Mouse (Mus musculus): ENCODE results near the gene Atp13a4.

Gene Atp13a4

DNA sequence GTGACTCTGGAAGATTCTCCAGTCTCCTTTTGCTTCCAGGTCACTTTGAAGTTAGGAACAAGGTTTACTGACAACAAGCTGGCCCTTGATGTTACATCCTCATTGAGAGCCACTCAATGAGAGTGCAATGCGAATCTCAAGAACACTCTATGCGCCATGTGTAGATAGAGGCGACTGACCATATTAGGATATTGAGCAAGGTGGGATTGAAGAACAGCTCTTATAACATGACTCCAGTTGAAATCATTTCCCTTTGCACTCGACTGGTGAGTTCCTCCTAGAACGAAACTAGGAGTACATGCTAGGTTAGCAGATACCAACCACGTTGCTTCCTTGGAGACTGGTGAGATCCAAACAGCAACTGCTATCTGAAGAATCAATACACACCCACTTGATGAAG is 64.3 kb downstream of the Atp13a4 start:
- DNase-seq (ENCODE audit: low read depth, low spot score): no peak

DNA sequence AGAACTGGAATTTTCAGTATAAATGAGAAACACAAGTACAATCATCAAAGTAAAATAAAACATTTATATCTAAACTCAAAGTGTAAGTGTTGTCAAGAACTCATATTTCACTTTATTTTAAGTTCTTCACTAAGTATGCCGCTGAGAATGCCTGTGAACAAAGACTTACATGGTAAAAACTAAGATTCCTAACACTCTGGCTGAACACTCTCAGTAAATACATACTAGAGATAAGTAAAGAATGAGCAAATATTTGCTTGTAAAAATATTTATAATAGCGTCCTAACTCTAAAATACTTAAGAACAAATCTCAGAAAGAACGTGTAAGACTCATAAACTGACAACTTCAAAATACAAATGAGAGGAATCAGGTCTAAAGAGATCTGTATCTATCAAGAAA is 80.9 kb downstream of the Atp13a4 start:
- DNase-seq (ENCODE audit: low read depth, low spot score): no peak

DNA sequence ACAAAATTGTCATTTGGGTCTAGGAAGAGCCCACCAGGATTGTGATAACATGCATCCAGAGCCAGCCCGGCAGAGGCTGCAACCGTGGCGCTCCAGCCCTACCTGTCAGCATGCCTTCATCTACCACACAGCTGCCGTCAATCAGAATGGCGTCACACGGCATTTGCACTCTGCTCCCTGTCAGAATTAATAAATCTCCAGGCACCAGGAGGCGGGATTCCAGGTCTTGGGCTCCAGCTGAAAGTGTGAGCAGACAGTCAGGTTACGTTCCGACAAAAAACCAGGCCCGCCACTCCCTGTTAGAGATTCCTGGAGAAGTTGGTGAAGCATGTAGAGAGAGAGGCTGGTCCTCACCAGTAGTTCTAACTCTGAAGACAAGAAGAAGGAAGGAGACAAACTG is 85.3 kb downstream of the Atp13a4 start:
- DNase-seq (ENCODE audit: low read depth, low spot score): no peak

DNA sequence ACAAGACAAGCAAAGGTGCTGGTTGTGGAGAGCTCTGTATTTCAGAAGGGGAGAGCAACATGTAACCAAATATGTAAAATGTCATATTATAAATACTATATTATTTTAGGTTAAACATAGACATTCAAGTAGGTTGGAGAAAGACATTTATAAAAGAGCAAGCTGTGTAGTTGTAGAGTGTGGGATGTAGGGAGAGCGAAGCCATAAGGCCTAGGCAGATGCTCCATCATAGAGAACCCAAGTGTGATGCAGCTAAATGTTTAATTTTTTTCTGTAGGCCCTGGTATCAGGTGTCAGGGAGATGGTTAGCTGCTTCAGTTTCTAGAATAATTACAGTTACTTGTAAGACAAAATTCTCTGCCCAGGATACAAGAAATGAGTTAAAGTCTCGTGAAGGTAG is 87.8 kb downstream of the Atp13a4 start:
- no peak for DNase-seq (ENCODE audit: low read depth, low spot score)

DNA sequence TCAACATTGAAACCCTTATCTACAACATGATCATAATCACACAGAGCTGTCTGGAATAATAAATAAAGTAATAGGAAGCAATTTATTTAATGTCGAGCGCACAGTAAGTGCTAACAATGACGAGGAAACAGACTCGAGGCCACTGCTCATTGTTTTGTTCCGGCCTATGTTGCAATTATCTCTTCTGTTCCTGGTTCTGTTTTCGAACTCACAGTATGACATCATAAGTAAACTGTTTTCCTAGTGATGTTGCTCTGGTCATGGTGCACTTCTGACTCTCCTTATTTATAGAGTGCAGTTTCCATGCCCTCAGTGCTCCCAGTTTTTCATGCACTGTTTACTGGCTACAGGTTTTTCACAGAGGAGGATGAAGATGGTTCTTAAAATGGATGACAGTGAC is 91.4 kb downstream of the Atp13a4 start:
- no peak for DNase-seq (ENCODE audit: low read depth, low spot score)

DNA sequence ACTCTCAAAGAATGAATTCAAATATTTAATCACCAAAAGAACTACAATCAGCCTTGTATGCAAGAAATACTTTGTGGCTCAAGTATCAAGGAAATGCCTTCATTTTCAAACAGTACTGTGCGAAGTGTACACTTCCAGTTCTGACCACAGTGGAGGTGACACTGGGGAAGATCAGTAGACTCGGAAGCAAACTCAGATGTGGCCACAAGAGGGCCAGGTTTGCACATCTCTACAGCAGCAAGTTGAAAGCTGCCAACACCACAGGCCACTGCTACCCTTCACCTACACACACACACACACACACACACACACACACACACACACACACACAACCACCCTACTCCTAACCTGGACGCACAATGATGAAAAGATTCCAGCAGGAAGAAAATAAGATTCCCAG is 93.0 kb downstream of the Atp13a4 start:
- peak; percentile 74 for DNase-seq (ENCODE audit: low read depth, low spot score)

DNA sequence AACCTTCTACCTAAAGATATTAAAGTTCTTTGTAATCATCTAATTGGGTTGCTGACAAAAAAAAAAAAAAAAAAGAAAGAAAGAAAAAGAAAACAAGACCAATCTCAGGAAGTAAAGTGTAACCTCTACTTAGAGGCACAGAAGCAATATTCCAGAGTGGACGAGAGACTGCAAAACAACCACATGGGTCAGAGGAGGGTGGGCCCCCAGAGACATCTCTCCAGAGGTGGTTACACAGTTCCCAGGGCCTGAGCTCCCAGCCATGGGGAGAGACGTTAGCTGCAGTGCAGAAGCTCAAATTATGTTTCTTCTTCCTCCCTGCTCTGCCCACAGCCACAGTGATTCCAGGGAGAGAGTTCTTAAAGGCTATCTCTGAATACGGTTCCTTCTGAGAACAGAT is 102.5 kb downstream of the Atp13a4 start:
- no peak for DNase-seq (ENCODE audit: low read depth, low spot score)

DNA sequence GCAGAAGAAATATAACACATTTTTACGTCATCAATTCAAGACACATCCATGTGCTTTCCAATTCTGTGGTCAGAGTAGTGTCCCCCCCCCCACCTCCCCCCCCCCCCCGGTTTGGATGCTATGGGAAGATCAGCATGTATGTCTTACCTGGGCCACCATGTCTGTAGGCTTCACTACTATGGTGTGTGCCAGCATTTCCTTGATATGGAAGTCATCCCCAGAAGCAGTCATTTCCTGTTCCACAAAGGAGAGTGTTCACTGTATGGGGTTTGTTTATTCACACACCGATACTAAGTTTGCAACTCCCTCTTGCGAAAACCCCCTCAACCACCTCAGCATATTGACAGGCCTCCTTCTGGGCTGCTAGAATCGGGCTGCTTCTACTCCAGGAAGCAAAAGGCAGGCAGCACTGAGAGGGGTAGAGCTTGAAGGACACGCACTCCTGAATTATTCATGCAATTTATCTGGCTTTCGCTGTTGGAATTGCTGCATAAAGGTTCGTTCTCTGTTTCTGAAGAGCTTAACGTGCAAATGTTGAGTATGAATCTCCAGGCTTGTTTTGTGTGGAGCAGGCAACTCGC is 103.2 kb downstream of the Atp13a4 start:
- no peak for DNase-seq (ENCODE audit: low read depth, low spot score)

DNA sequence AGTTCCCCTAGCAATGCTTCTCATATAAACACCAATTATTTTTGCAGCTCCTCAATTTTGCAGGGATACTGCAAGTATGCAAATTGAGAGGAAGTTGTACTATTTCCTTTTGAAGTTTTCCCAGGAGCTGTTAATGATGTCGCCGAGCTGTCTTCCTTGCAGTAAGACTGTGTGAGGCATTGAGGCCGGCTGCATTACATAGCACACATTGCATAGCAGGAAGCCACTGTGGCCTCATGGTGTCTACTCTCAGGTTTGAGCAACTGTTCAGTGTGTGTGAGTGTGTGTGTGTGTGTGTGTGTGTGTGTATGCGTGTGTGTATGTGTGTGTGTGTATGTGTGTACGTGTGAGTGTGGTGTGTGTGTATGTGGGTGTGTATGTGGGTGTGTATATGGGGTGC is 106.6 kb downstream of the Atp13a4 start:
- no peak for DNase-seq (ENCODE audit: low read depth, low spot score)

DNA sequence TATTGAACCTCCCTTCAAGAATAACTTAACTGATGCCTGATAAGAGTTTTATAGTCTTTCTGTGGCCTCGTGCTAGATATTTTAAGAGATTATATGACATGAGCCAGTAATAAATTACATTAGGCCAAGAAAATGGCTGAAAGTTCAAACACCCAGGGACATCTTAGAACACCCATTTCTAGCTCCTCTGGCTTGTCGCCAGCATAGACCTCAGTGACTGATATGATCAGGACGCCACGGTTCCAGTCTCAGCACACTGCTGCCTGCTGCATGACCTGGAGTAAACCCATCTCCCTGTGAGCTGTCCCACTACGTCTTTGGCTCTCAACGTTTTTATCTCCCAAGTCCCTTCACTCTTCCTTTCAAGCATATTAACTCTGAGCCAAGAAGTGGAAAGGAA is 108.9 kb downstream of the Atp13a4 start:
- DNase-seq (ENCODE audit: low read depth, low spot score): no peak

DNA sequence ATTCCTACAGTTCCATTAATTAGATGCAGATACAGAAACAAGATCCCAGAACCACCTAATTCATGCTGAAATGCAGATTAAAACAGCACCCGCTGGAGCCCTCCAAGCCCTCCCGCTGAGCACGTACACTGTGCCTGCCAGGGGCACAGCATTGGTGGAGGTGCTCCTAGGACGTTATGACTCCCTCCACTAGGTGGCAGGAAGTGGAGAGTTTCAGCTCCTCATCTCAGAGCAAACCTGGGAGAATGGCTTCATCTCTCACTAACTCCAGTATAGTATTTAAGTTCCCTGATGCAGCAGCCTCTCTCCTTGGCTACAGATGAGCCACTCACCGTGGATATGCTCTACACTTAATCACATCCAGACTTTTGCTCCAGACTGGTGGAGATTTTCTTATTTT is 110.0 kb downstream of the Atp13a4 start:
- peak; percentile 62 for DNase-seq (ENCODE audit: low read depth, low spot score)

DNA sequence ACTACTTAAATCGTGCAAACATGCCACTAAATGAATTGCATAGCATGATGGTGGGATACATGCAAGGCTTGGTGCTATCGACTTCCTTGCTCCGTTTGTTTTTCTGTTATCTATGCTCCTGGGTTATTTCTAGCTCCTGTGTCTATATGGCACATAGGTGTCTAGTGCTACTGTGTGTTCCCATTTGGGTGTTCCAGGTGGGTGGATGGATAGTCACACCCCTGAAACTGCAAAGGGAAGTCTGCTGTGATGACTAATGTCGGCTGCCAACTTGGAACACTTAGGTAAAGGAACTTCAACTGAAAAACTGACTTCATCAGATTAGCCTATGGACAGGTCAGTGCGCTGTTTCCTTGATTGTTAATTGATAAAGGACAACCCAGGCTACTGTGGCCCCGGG is 129.8 kb downstream of the Atp13a4 start:
- no peak for DNase-seq (ENCODE audit: low read depth, low spot score)

DNA sequence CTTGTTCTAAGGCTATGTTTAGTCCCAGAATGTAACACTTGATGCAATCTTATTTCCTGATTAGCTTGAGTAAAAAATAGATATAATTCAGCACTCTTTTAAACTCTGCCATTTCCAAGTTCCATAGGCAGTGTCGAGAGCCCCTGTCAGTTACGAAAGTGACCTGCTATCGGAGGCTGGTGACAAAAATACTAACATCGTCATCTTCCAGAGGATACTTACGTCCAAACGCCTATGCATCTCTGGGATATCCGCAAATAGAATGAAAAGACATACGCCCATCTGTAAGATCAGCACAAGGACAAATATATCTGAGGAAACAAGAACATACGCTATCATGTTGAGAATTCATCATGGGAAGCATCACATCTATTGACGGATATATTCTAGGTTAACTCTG is 137.3 kb downstream of the Atp13a4 start:
- DNase-seq (ENCODE audit: low read depth, low spot score): no peak

DNA sequence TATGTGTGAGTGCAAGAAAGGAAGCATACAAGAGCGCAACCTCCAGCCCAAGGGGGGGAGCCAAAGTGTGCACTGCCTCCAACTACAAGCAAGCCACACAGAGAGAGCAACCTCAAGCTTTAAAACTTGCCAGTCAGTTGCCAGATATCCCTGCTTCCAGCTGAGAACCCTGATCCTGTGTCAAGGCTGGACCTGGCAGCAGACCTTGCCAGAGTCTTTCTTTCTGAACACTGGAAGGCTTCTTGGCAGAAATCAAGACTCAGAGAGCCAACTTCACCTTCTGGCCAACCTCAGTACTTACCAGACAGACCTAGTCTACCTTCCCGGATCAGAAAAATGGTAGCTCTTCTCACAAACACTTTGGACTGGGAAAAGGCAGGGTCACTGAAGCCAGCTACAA is 145.6 kb downstream of the Atp13a4 start:
- DNase-seq (ENCODE audit: low read depth, low spot score): no peak

DNA sequence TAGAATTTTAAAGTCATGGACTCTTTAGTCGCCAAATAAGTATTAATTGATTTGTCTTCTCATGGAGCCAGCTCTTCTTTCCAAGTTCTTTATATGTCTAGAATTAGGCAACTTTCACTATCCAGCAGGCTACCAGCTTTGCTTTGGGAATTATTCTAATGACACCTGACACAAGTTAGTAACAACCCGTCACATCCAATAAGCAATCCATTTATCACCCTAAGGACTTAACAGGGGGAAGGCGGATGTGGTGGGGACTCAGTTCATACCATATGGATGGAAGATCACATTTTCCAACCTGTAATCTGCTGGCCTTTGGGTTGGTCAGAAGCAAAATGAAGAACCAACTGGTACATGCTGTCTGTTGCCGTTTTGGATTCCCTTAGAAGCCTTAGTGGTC is 159.9 kb downstream of the Atp13a4 start:
- DNase-seq (ENCODE audit: low read depth, low spot score): no peak

DNA sequence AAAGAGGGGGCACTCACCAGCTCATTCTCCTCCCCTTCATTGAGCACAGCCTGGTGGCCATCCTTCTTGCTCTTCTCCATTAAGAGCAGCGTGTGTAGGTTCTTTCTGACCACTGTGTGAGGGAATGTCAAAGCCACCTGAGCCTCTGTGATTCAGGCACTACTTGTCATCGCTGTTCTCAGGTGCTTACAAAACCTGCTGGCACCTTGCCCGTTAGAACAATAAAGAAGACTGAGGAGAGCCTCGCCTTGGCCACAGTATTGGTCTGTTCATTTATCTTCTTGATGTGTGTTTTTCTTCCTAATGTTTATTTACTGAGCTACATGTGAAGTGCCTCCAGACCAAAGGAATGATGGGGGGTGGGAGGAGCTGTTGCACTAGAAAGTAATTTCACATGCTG is 166.2 kb downstream of the Atp13a4 start, which contains the start of gene Atp13a5:
Gene Atp13a5, minus strand, starts transcription at position 275 of the 400 bp plus-strand sequence.
- no peak for DNase-seq (ENCODE audit: low read depth, low spot score)

DNA sequence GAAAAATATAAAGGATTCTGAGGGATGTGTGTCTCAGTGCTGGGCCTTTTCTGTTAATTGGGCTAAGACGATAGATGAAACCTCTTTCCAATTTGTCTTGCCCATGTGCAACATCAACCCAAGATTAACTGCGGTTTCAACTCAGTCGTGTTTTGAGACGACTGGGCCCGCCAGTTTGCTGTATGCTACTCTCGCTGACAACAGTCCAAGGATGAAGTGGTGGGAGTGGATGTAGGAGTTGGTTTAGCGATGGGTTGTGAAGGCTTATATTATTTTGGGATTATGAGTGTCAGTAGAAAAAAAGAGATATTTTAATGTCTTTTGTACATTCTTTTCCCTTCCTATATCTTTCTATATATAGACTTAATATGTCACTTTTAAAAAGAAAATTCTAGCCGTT is 170.0 kb downstream of the Atp13a4 start:
- DNase-seq (ENCODE audit: low read depth, low spot score): no peak
